Comparison of ENCODE assay signal across 38 mouse cellular contexts in genomic region chr4:135161441-135161840, GRCm38 (mm10). TPM values are rescaled to one million over a fixed set of nuclear protein-coding genes. Genes with fewer than 3 reads are reported as not detected.
"Had no signal": no experiment of that assay in that cellular context is flagged by ENCODE, and none has a peak within 500 bp of the region (broad histone marks: within the 10 kb centered on the region; RNA-seq: fewer than 3 reads in every experiment).

No protein-coding gene starts in this region.

- H3K4me3 ChIP-seq: heart, embryonic 10.5 days; heart, embryonic 12.5 days; heart, embryonic 13.5 days; heart, embryonic 15.5 days; hindbrain, embryonic 10.5 days; hindbrain, embryonic 12.5 days; hindbrain, embryonic 13.5 days; hindbrain, embryonic 15.5 days; intestine, embryonic 15.5 days; kidney, embryonic 15.5 days; layer of hippocampus, adult 2 months; left cerebral cortex, adult 2 months had no signal

- H3K36me3 ChIP-seq: heart, embryonic 10.5 days; heart, embryonic 12.5 days; heart, embryonic 13.5 days; heart, embryonic 15.5 days; hindbrain, embryonic 10.5 days; hindbrain, embryonic 12.5 days; hindbrain, embryonic 13.5 days; hindbrain, embryonic 15.5 days; intestine, embryonic 15.5 days; kidney, embryonic 15.5 days had no signal

- H3K27ac ChIP-seq: heart, embryonic 10.5 days; heart, embryonic 13.5 days; heart, embryonic 15.5 days; hindbrain, embryonic 10.5 days; hindbrain, embryonic 12.5 days; hindbrain, embryonic 13.5 days; hindbrain, embryonic 14.5 days; hindbrain, embryonic 15.5 days; hindbrain, postnatal 0 days; intestine, embryonic 15.5 days; kidney, embryonic 15.5 days; kidney, postnatal 0 days; layer of hippocampus, adult 2 months; left cerebral cortex, adult 2 months had no signal

- DNase-seq: heart, postnatal 10 days; heart, postnatal 14 days; heart, postnatal 36 days; heart, postnatal 4 days; kidney, adult 18-20 months; kidney, adult 2 months; kidney, adult 8-10 months; kidney, adult 9 months; kidney, postnatal 10 days; kidney, postnatal 14 days; kidney, postnatal 25 days; kidney, postnatal 36 days; kidney, postnatal 4 days; layer of hippocampus, adult 9-11 months; layer of hippocampus, postnatal 36 days had no signal

- H3K9me3 ChIP-seq: heart, embryonic 10.5 days; heart, embryonic 12.5 days; heart, embryonic 13.5 days; heart, embryonic 15.5 days; hindbrain, embryonic 10.5 days; hindbrain, embryonic 12.5 days; hindbrain, embryonic 13.5 days; hindbrain, embryonic 15.5 days; intestine, embryonic 15.5 days; kidney, embryonic 15.5 days had no signal

- H3K9ac ChIP-seq: heart, embryonic 12.5 days; heart, embryonic 13.5 days; heart, embryonic 15.5 days; hindbrain, embryonic 12.5 days; hindbrain, embryonic 13.5 days; hindbrain, embryonic 14.5 days; hindbrain, embryonic 15.5 days; intestine, embryonic 15.5 days; kidney, embryonic 15.5 days had no signal

- H3K4me2 ChIP-seq: heart, embryonic 11.5 days; heart, embryonic 12.5 days; heart, embryonic 13.5 days; heart, embryonic 15.5 days; hindbrain, embryonic 12.5 days; hindbrain, embryonic 13.5 days; hindbrain, embryonic 14.5 days; hindbrain, embryonic 15.5 days; intestine, embryonic 15.5 days; kidney, embryonic 15.5 days had no signal

RNA-seq across cellular contexts. Expression of gene Runx3, which starts 41.0 kb away (rescaled TPM):
- total RNA-seq: hindbrain, postnatal 0 days; layer of hippocampus, adult 18-20 months; layer of hippocampus, adult 2 months; layer of hippocampus, postnatal 10 days; layer of hippocampus, postnatal 14 days; layer of hippocampus, postnatal 25 days; layer of hippocampus, postnatal 36 days had no signal
- polyA plus RNA-seq: heart, embryonic 11.5 days; hindbrain, embryonic 14.5 days; hindbrain, embryonic 16.5 days; hindbrain, postnatal 0 days; kidney, embryonic 14.5 days; kidney, embryonic 16.5 days had no signal
